Mouse (Mus musculus) left cerebral cortex, postnatal 14 days (tissue): ENCODE data around the gene Noxo1. TPM values are rescaled to one million over a fixed set of nuclear protein-coding genes. Genes with fewer than 3 reads are reported as not detected.

Source experiments
- DNase-seq, 2 experiments: peaks; one replicate each; pipeline ENCODE4 v3.0.0; 2021 to 2022; ENCODE audit warnings: low spot score in 2 of 2, mixed read lengths in 1 of 2
- intact Hi-C: fragments of 180-260 bp; cut with DNase I; formaldehyde crosslinking; loops from one replicate; pipeline ENCODE4 v1.15.1; 2025
- total RNA-seq, 2 experiments: library from RNA; stranded (reverse); gene quantifications; 2 replicates each; pipeline ENCODE4 v1.2.3; 2021

The Noxo1 gene
- total RNA-seq, 2 experiments from 2014 or later, result 2.5 to 3.6 TPM

DNA sequence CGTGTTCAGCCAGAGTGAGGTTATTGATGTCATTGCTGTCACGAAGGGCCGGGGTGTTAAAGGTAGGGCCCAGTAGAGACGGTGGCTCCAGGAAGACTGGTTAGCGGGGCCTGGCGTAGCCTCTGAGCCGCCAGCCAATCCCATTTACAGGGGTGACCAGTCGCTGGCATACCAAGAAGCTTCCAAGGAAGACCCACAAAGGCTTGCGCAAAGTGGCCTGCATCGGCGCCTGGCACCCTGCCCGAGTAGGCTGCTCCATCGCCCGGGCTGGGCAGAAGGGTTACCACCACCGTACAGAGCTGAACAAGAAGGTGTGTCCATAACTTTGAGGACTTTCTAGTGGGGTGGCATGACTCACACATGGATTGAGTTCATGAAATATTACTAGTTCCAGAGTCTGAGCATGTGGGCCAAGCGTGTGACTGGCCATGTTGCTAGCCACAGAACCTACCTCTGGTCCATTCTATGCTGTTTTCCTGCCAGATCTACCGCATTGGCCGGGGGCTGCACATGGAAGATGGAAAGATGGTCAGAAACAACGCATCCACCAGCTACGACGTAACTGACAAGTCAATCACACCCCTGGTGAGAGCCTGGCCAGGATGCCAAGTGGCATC is 37.5 kb downstream of the Noxo1 start:
- intact Hi-C loops, result no loop called here
- DNase-seq, result no peak

GRCm38 (mm10) chr17:24734513-24734912 is 38.5 kb downstream of the Noxo1 start:
- intact Hi-C loops, result no loop called here
- DNase-seq, result no peak

GRCm38 (mm10) chr17:24735446-24735845 is 39.4 kb downstream of the Noxo1 start:
- intact Hi-C loops, result no loop called here
- DNase-seq, result no peak

DNA sequence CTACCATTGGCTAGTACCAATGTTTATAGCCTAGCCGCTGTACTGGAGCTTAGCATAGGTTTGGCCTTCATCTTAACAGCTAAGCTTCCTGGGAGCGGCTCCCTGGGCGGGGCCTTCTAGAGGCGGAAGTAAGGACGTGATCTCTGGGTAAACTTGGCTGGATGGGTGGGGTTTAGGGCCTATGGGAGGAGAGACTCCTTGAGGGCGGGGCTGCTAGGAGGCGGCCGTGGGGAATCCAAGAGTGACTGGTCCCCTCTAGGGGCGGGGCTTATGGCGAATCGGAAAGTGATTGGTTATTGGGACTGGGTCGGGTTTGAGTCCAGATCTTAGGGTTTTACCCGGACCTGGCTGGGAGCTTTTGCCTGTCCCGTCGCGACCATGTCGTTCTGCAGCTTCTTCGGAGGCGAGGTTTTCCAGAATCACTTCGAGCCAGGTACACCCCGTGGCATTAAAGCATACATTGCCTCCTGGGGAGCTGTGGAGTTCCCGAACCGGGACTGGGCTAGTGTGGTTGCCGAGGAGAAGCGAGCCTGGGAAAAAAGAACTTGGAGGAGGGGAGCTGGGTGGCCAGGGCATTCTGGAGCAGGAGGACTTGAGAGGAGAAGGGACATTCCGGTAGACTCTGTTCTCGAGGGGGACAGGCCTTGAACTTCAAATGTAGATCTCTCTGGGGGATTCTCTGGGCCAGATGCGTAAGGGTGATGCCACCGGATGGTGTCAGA is 40.5 kb downstream of the Noxo1 start, which contains the start of gene Msrb1:
Gene Msrb1 (plus strand): TSS at position 313 of the 722 bp plus-strand sequence.
- intact Hi-C loops, result no loop called here
- DNase-seq, result peak; percentile 89 to 92

GRCm38 (mm10) chr17:24737135-24737810 is 41.2 kb downstream of the Noxo1 start:
- intact Hi-C loops, result no loop called here
- no peak for DNase-seq

GRCm38 (mm10) chr17:24738238-24738637 is 42.2 kb downstream of the Noxo1 start:
- no peak for DNase-seq
- intact Hi-C loops, result no loop called here

- intact Hi-C loops, result no loop called here
- no peak for DNase-seq
Observed at GRCm38 (mm10) chr17:24739926-24740325, 43.9 kb downstream of the Noxo1 start.

GRCm38 (mm10) chr17:24742307-24742706 is 46.3 kb downstream of the Noxo1 start:
- no peak for DNase-seq
- intact Hi-C loops, result no loop called here

- intact Hi-C loops, result loop anchor here (2.0 kb wide), 1 partner anchor 75 kb away; no protein-coding TSS in a partner anchor
Observed at GRCm38 (mm10) chr17:24743896-24744295, 47.9 kb downstream of the Noxo1 start.

DNA sequence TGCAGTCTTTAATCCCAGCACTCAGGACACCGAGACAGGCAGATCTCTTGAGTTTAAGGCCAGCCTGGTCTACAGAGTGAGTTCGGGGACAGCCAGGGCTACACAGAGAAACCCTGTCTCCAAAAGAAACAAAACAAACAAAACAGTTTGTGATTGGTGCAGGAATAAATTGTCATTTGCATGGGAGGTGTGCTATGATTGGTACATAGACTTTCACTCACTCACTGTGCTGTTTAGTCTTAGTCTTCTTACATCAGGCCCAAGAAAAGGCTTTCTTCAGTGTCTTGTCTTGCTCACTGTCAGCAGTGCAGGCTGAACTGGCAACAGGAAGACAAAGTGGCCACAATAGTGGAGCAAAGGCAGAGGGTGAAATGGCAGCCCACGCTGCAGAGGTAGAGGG is 48.3 kb downstream of the Noxo1 start:
- intact Hi-C loops, result loop anchor here (2.0 kb wide), 1 partner anchor 74 kb away; no protein-coding TSS in a partner anchor
- no peak for DNase-seq

More at GRCm38 (mm10) chr17:24743896-24744295, 47.9 kb downstream of the Noxo1 start:
- no peak for DNase-seq

DNA sequence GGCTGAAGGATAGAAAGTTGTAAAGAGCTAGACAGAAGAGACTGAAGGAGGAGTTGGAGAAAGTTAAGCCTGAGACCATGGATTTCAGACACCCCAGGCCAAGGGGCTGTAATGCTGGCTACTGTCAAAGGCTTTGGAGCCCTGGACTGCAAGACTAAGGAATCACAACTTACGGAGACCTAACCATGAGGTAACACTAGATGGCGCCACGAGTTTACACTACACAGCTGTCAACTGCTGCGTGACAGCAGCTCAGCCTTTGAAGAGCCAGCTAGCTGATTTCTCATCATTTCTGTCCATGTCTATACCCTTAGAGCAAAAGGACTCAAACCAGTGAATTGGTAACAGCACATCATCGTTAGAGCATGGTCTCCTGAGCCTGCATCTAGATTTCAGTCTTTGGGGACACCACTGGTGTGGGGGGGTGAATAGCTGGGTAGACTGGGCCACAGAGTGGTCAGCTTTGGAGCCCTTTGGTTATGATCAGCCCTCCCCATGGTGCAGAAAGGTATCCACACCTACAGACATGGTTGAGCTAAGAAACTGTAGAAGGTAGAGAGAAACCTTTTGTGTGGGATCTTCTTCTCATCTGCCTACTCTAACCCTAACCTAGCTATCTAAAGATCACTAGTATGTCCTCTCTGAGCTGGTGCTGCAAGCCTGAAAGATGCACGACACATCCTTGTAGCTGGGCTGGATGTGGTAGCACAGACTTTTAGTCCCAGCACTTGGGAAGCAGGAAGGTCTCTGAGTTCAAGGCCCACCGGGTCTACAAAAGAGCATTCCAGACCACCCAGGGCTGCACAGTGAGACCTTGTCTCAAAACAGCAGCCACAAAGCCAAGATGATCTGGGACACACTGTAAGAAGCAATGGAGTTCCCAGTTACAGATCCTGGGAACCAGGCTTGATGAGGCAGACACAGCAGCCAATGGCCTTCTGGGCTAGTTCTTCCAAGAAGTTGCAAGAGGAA is 49.8 kb downstream of the Noxo1 start:
- DNase-seq, result peak; percentile 91
- intact Hi-C loops, result loop anchor here (2.0 to 5.0 kb wide), 2 partner anchors 73 to 136 kb away; no protein-coding TSS in a partner anchor

- intact Hi-C loops, result loop anchor here (5.0 kb wide), 1 partner anchor 135 kb away; no protein-coding TSS in a partner anchor
- DNase-seq, result no peak
Observed at GRCm38 (mm10) chr17:24746986-24747385, 51.0 kb downstream of the Noxo1 start.

Other genes with a start within 250 kb of the Noxo1 start
- gene E4f1, start 225.9 kb upstream of the Noxo1 start, total RNA-seq, result 10 to 100 TPM; 31.2 to 33.1 TPM
- 10 to 100 TPM; 70.6 to 74.9 TPM for gene Pgp, start 225.8 kb upstream of the Noxo1 start, total RNA-seq
- gene Bricd5, start 222.3 kb upstream of the Noxo1 start, total RNA-seq, result 1 to 10 TPM; 1.7 to 1.8 TPM
- 10 to 100 TPM; 32.3 to 36.9 TPM for gene Mlst8, start 217.2 kb upstream of the Noxo1 start, total RNA-seq
- 100 to 1,000 TPM; 134 to 145 TPM for gene Caskin1, start 207.6 kb upstream of the Noxo1 start, total RNA-seq
- gene Traf7, start 168.3 kb upstream of the Noxo1 start, total RNA-seq, result 10 to 100 TPM; 86.8 to 91.7 TPM
- 10 to 100 TPM; 36.2 to 40.4 TPM for gene Rab26, start 162.0 kb upstream of the Noxo1 start, total RNA-seq
- 10 to 100 TPM; 68.6 to 78.7 TPM for gene Pkd1, start 146.4 kb upstream of the Noxo1 start, total RNA-seq
- gene Tsc2, start 63.6 kb upstream of the Noxo1 start, total RNA-seq, result 100 to 1,000 TPM; 122 to 130 TPM
- gene Nthl1, start 63.6 kb upstream of the Noxo1 start, total RNA-seq, result 1 to 10 TPM; 4.4 to 5.0 TPM
- gene Slc9a3r2, start 45.9 kb upstream of the Noxo1 start, total RNA-seq, result 10 to 100 TPM; 52.6 to 53.0 TPM
- gene Npw, start 37.8 kb upstream of the Noxo1 start, total RNA-seq, result 1 to 10 TPM in 1 of 2 experiments, under 1 TPM in 1; 0.95 to 1.4 TPM
- gene Zfp598, start 26.5 kb upstream of the Noxo1 start, total RNA-seq, result 10 to 100 TPM; 37.9 to 39.3 TPM
- 100 to 1,000 TPM; 228 to 245 TPM for gene Syngr3, start 6.3 kb upstream of the Noxo1 start, total RNA-seq
- 10 to 100 TPM; 19.0 to 19.1 TPM for gene Gfer, start 78 bp upstream of the Noxo1 start, total RNA-seq
- gene Tbl3, start 11.4 kb downstream of the Noxo1 start, total RNA-seq, result 10 to 100 TPM; 28.5 to 29.2 TPM
- gene Rnf151, start 21.8 kb downstream of the Noxo1 start, total RNA-seq, result not detected
- gene Rps2, start 21.9 kb downstream of the Noxo1 start, total RNA-seq, result 100 to 1,000 TPM; 492 to 494 TPM
- 100 to 1,000 TPM; 184 to 189 TPM for gene Ndufb10, start 28.2 kb downstream of the Noxo1 start, total RNA-seq
- under 1 TPM; 0.35 to 0.38 TPM for gene Rpl3l, start 31.6 kb downstream of the Noxo1 start, total RNA-seq
- gene Msrb1, start 40.4 kb downstream of the Noxo1 start, total RNA-seq, result 10 to 100 TPM; 38.4 to 38.7 TPM
- under 1 TPM; 0.31 to 0.59 TPM for gene Hs3st6, start 56.8 kb downstream of the Noxo1 start, total RNA-seq
- gene Meiob, start 108.1 kb downstream of the Noxo1 start, total RNA-seq, result not detected
- gene Hagh, start 143.9 kb downstream of the Noxo1 start, total RNA-seq, result 100 to 1,000 TPM; 120 to 135 TPM
- 10 to 100 TPM; 15.8 to 19.4 TPM for gene Fahd1, start 154.1 kb downstream of the Noxo1 start, total RNA-seq
- gene Igfals, start 169.8 kb downstream of the Noxo1 start, total RNA-seq, result not detected
- 10 to 100 TPM; 35.7 to 37.4 TPM for gene Nubp2, start 190.1 kb downstream of the Noxo1 start, total RNA-seq
- 10 to 100 TPM; 53.5 to 55.5 TPM for gene Spsb3, start 190.4 kb downstream of the Noxo1 start, total RNA-seq
- 10 to 100 TPM; 58.1 to 61.6 TPM for gene Eme2, start 198.9 kb downstream of the Noxo1 start, total RNA-seq
- gene Mrps34, start 198.9 kb downstream of the Noxo1 start, total RNA-seq, result 10 to 100 TPM; 67.5 to 73.1 TPM
- gene Nme3, start 200.3 kb downstream of the Noxo1 start, total RNA-seq, result 10 to 100 TPM; 40.3 to 44.6 TPM
- gene Mapk8ip3, start 240.7 kb downstream of the Noxo1 start, total RNA-seq, result 100 to 1,000 TPM; 315 to 321 TPM